Mouse (Mus musculus): ENCODE results near the gene Srrm1. TPM values are rescaled to one million over a fixed set of nuclear protein-coding genes. Genes with fewer than 3 reads are reported as not detected.

Gene Srrm1
- polyA plus RNA-seq, 1 experiment: 41.3 TPM

DNA sequence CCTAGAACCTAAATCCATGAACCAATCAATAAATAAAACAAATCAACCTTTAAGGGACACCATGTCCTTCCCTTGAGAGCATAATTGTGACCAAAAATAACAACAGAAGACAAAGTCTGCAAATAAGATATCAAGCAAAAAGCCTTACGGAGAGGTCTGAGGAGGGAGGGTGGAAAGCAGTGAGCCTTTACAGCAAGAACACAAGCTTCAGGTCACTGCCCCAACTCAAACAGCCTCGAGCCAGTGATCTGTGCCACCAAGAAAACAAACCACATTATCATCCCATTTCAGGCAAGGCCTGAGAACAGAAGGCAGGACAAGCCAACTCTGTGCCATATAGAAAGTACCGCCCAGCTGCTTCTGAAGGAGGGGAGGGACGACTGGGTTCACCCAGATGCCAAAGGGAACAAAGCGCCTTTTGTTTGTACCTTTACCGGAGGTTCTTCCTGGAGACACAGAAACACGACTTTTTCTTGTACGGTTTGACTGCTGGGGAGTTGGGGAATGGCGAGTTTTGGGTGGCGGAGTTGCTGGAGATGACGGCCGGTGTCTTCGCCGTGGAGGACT lies 15.7 kb downstream of the Srrm1 start:
- no peak for TF ChIP-seq TCF12 (IDR thresholded peaks at IDR 0.05; ENCODE audit: insufficient read depth, poor library complexity, severe bottlenecking)
- no peak for TF ChIP-seq MAX (IDR thresholded peaks at IDR 0.05; ENCODE audit: low read depth)
- no peak for TF ChIP-seq E2F4 (IDR thresholded peaks at IDR 0.05; ENCODE audit: insufficient read depth)
- no peak for TF ChIP-seq POLR2AphosphoS2 (IDR thresholded peaks at IDR 0.05; ENCODE audit: insufficient read length, low read depth)
- no peak overlapping the region for H3K4me3 ChIP-seq
- no peak overlapping the region for H3ac ChIP-seq (ENCODE audit: control insufficient read depth, insufficient read length)
- no peaks in the 10 kb centered on the region for H3K27me3 ChIP-seq (ENCODE audit: control insufficient read depth, insufficient read depth, insufficient read length)
- peaks cover 75% of the 10 kb centered on the region for H3K36me3 ChIP-seq (ENCODE audit: control insufficient read depth, insufficient read depth)
- peaks cover 69% of the 10 kb centered on the region for H3K79me2 ChIP-seq (ENCODE audit: control insufficient read depth, insufficient read depth)
- H3K4me2 ChIP-seq (ENCODE audit: low read depth): no peak overlapping the region

DNA sequence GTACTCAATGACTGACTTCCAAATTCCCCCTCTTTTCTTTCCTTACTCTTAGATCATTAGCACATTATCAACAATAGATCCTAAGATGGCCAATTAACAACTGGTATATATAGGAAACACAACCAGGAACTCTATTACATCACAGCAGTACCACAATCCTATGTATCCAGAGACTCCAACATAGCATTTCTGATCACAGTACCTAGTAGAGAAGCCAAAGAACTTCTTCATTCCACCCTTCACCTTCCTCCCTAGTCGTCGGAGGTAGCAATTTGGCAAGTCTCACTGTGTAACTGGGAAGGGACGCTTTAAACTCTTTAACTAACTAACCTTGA lies 17.1 kb downstream of the Srrm1 start:
- Histone ChIP-seq H3ac (ENCODE audit: control insufficient read depth, insufficient read length) (no peak overlapping the region), H3K79me2 (ENCODE audit: control insufficient read depth, insufficient read depth) (peaks cover 67% of the 10 kb centered on the region), H3K36me3 (ENCODE audit: control insufficient read depth, insufficient read depth) (peaks cover 71% of the 10 kb centered on the region), H3K4me3 (no peak overlapping the region), H3K4me2 (ENCODE audit: low read depth) (no peak overlapping the region), H3K27me3 (ENCODE audit: control insufficient read depth, insufficient read depth, insufficient read length) (no peaks in the 10 kb centered on the region)
- TF ChIP-seq POLR2AphosphoS2 (IDR thresholded peaks at IDR 0.05; ENCODE audit: insufficient read length, low read depth): no peak
- no peak for TF ChIP-seq CEBPB (IDR thresholded peaks at IDR 0.05; ENCODE audit: insufficient read depth, poor library complexity, severe bottlenecking)
- no peak for TF ChIP-seq SRF (IDR thresholded peaks at IDR 0.05; ENCODE audit: control insufficient read depth, insufficient read length, low read depth)
- TF ChIP-seq TCF12 (IDR thresholded peaks at IDR 0.05; ENCODE audit: insufficient read depth, poor library complexity, severe bottlenecking): no peak
- no peak for TF ChIP-seq MYOG (IDR thresholded peaks at IDR 0.05; ENCODE audit: control insufficient read depth in 1 of 3, insufficient read depth in 1 of 3, insufficient read length in 2 of 3, low read depth in 2 of 3)
- TF ChIP-seq REST (IDR thresholded peaks at IDR 0.05; ENCODE audit: insufficient read depth, insufficient read length): no peak
- no peak for TF ChIP-seq USF1 (IDR thresholded peaks at IDR 0.05; ENCODE audit: low read depth)
- TF ChIP-seq E2F4 (IDR thresholded peaks at IDR 0.05; ENCODE audit: insufficient read depth): no peak
- TF ChIP-seq MAX (IDR thresholded peaks at IDR 0.05; ENCODE audit: low read depth): no peak
- TF ChIP-seq MYOD1 (IDR thresholded peaks at IDR 0.05; ENCODE audit: control insufficient read depth in 1 of 3, insufficient read length in 2 of 3, low read depth in 2 of 3): no peak
- no peak for TF ChIP-seq TCF3 (IDR thresholded peaks at IDR 0.05; ENCODE audit: insufficient read length, low read depth)
- no peak for TF ChIP-seq POLR2A (IDR thresholded peaks at IDR 0.05; ENCODE audit: insufficient read length, low read depth)

DNA sequence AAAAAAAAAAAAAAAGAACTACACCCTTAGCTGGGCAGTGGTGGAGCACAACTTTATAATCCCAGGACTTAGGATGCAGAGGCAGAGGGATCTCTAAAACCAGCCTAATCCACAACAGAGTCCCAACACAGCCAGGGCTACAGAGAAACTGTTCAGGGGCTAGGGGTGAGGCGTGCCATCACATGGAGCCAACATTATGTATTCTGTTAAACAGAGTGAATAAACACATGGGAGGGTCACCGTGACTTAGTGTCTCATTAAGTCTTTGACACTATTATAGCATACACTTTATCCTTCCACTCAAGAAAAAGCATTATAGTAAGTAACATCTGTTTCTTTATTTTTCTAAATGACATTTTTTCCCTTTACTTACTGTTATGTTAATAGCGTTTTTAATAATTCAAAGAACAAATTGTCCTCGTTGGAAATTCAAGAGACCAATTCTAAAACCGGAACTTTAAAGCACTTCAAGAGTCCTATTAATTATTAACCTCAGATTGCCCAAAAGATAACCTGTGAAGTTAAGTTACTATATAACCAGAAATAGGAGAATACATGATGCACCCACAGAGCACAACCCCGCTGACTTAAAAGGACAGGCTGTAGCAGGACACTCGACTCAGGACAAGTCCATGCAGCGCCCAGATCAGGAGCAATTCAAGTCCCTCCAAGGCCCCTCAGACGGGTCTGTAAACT lies 17.6 kb downstream of the Srrm1 start:
- TF ChIP-seq TCF3 (IDR thresholded peaks at IDR 0.05; ENCODE audit: insufficient read length, low read depth): no peak
- TF ChIP-seq POLR2AphosphoS2 (IDR thresholded peaks at IDR 0.05; ENCODE audit: insufficient read length, low read depth): no peak
- TF ChIP-seq MAX (IDR thresholded peaks at IDR 0.05; ENCODE audit: low read depth): no peak
- no peak for TF ChIP-seq REST (IDR thresholded peaks at IDR 0.05; ENCODE audit: insufficient read depth, insufficient read length)
- TF ChIP-seq USF1 (IDR thresholded peaks at IDR 0.05; ENCODE audit: low read depth): no peak
- TF ChIP-seq TCF12 (IDR thresholded peaks at IDR 0.05; ENCODE audit: insufficient read depth, poor library complexity, severe bottlenecking): no peak
- no peak for TF ChIP-seq MYOG (IDR thresholded peaks at IDR 0.05; ENCODE audit: control insufficient read depth in 1 of 3, insufficient read depth in 1 of 3, insufficient read length in 2 of 3, low read depth in 2 of 3)
- TF ChIP-seq SRF (IDR thresholded peaks at IDR 0.05; ENCODE audit: control insufficient read depth, insufficient read length, low read depth): no peak
- TF ChIP-seq E2F4 (IDR thresholded peaks at IDR 0.05; ENCODE audit: insufficient read depth): no peak
- TF ChIP-seq MYOD1 (IDR thresholded peaks at IDR 0.05; ENCODE audit: control insufficient read depth in 1 of 3, insufficient read length in 2 of 3, low read depth in 2 of 3): no peak
- no peak for TF ChIP-seq CEBPB (IDR thresholded peaks at IDR 0.05; ENCODE audit: insufficient read depth, poor library complexity, severe bottlenecking)
- H3ac ChIP-seq (ENCODE audit: control insufficient read depth, insufficient read length): no peak overlapping the region
- peaks cover 70% of the 10 kb centered on the region for H3K36me3 ChIP-seq (ENCODE audit: control insufficient read depth, insufficient read depth)
- H3K4me3 ChIP-seq: no peak overlapping the region
- H3K27me3 ChIP-seq (ENCODE audit: control insufficient read depth, insufficient read depth, insufficient read length): no peaks in the 10 kb centered on the region
- no peak overlapping the region for H3K4me2 ChIP-seq (ENCODE audit: low read depth)
- H3K79me2 ChIP-seq (ENCODE audit: control insufficient read depth, insufficient read depth): peaks cover 67% of the 10 kb centered on the region

DNA sequence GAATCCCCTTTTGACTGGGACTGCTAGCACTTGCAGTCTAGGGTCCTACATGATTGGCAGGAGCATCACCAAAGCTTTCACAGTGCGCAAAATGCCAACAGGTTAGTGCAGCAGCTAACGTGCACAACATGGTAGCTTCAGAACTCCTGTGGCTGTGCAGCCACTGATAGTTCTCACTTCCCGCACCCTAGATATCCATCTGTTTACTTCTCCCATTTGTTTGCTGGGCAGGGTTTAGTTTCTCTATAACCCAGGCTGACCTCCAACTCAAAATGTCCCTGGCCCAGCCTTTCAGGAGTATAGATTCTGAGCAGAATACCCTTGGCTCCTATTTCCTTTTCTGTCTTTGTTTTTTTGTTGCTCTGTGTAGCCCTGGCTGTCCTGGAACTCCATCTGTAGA lies 26.7 kb downstream of the Srrm1 start:
- Histone ChIP-seq H3K79me2 (ENCODE audit: control insufficient read depth, insufficient read depth) (peaks cover 4% of the 10 kb centered on the region), H3K36me3 (ENCODE audit: control insufficient read depth, insufficient read depth) (peaks cover 70% of the 10 kb centered on the region), H3ac (ENCODE audit: control insufficient read depth, insufficient read length) (no peak overlapping the region), H3K4me3 (no peak overlapping the region), H3K27me3 (ENCODE audit: control insufficient read depth, insufficient read depth, insufficient read length) (no peaks in the 10 kb centered on the region), H3K4me2 (ENCODE audit: low read depth) (no peak overlapping the region)
- TF ChIP-seq TCF3 (IDR thresholded peaks at IDR 0.05; ENCODE audit: insufficient read length, low read depth) (no peak), E2F4 (IDR thresholded peaks at IDR 0.05; ENCODE audit: insufficient read depth) (no peak), CEBPB (IDR thresholded peaks at IDR 0.05; ENCODE audit: insufficient read depth, poor library complexity, severe bottlenecking) (no peak), TCF12 (IDR thresholded peaks at IDR 0.05; ENCODE audit: insufficient read depth, poor library complexity, severe bottlenecking) (no peak), USF1 (IDR thresholded peaks at IDR 0.05; ENCODE audit: low read depth) (no peak), MAX (IDR thresholded peaks at IDR 0.05; ENCODE audit: low read depth) (no peak), POLR2A (IDR thresholded peaks at IDR 0.05; ENCODE audit: insufficient read length, low read depth) (no peak), SRF (IDR thresholded peaks at IDR 0.05; ENCODE audit: control insufficient read depth, insufficient read length, low read depth) (no peak), MYOG (IDR thresholded peaks at IDR 0.05; ENCODE audit: control insufficient read depth in 1 of 3, insufficient read depth in 1 of 3, insufficient read length in 2 of 3, low read depth in 2 of 3) (no peak), MYOD1 (IDR thresholded peaks at IDR 0.05; ENCODE audit: control insufficient read depth in 1 of 3, insufficient read length in 2 of 3, low read depth in 2 of 3) (no peak), REST (IDR thresholded peaks at IDR 0.05; ENCODE audit: insufficient read depth, insufficient read length) (no peak), POLR2AphosphoS2 (IDR thresholded peaks at IDR 0.05; ENCODE audit: insufficient read length, low read depth) (no peak)
